9 mouse cellular contexts compared by ENCODE assay signal in genomic region chr12:109053020-109053806, GRCm38 (mm10). TPM values are rescaled to one million over a fixed set of nuclear protein-coding genes. Genes with fewer than 3 reads are reported as not detected.
DNase-seq lines count a peak whose midpoint lies in the region; ATAC-seq and TF ChIP-seq lines count a peak whose summit lies in the region.
"Had no signal": no experiment of that assay in that cellular context is flagged by ENCODE, and none has a peak within 500 bp of the region (broad histone marks: within the 10 kb centered on the region; RNA-seq: fewer than 3 reads in every experiment).

No protein-coding gene starts in this region.

- no peak for TF ChIP-seq CTCF in gastrocnemius, adult 2 months (IDR thresholded peaks at IDR 0.05)
- TF ChIP-seq CTCF in E14TG2a.4 (conservative IDR thresholded peaks at IDR 0.05; ENCODE audit: low read length) = no peak

- DNase-seq in gastrocnemius, adult 2 months = peak; percentile 17
- DNase-seq in gastrocnemius, postnatal 36 days = no peak
- DNase-seq in liver, embryonic 13.5 days = no peak
- DNase-seq in cerebellum, postnatal 36 days = no peak
- DNase-seq in thymus, postnatal 36 days = no peak
- DNase-seq in ovary, postnatal 10 days (ENCODE audit: low spot score) = no peak

- no peak overlapping the region for H3K27ac ChIP-seq in gastrocnemius, adult 2 months
- H3K27ac ChIP-seq in forebrain, embryonic 15.5 days (replicated peaks) = no peak overlapping the region
- no peak overlapping the region for H3K27ac ChIP-seq in liver, embryonic 13.5 days

- peaks cover 95% of the 10 kb centered on the region for H3K27me3 ChIP-seq in E14TG2a.4 (ENCODE audit: insufficient read depth, low read length)
- peaks cover 65% of the 10 kb centered on the region for H3K27me3 ChIP-seq in forebrain, embryonic 15.5 days
- H3K27me3 ChIP-seq in liver, embryonic 13.5 days = peaks cover 73% of the 10 kb centered on the region

- no peaks in the 10 kb centered on the region for H3K9me3 ChIP-seq in E14TG2a.4 (ENCODE audit: low read length)
- H3K9me3 ChIP-seq in forebrain, embryonic 15.5 days = no peaks in the 10 kb centered on the region
- no peaks in the 10 kb centered on the region for H3K9me3 ChIP-seq in liver, embryonic 13.5 days (replicated peaks)

- H3K9ac ChIP-seq in forebrain, embryonic 15.5 days (replicated peaks) = peak overlapping the region; percentile 44
- no peak overlapping the region for H3K9ac ChIP-seq in liver, embryonic 13.5 days

- H3K4me3 ChIP-seq in gastrocnemius, adult 2 months = peak overlapping the region; percentile 77
- H3K4me3 ChIP-seq in E14TG2a.4 (replicated peaks; ENCODE audit: low read length) = peak overlapping the region; percentile 79
- peak overlapping the region; percentile 47 for H3K4me3 ChIP-seq in forebrain, embryonic 15.5 days
- peak overlapping the region; percentile 39 for H3K4me3 ChIP-seq in liver, embryonic 13.5 days (replicated peaks)

- no peak; the same call in 1 of the 2 replicates for ATAC-seq in forebrain, embryonic 15.5 days (replicated peaks)
- no peak for ATAC-seq in liver, embryonic 13.5 days (ENCODE audit: low read depth)

- peak overlapping the region; percentile 88 for H3K4me2 ChIP-seq in forebrain, embryonic 15.5 days (replicated peaks)
- H3K4me2 ChIP-seq in liver, embryonic 13.5 days = peak overlapping the region; percentile 57

- intact Hi-C loops in gastrocnemius, adult 2 months (cut with DNase I) = no loop called here
- intact Hi-C loops in gastrocnemius, postnatal 36 days (cut with DNase I) = loop anchor here (10.0 kb wide), 1 partner anchor 148 kb away; no protein-coding TSS in a partner anchor

- H3K36me3 ChIP-seq in E14TG2a.4 (ENCODE audit: insufficient read depth, low read length) = no peaks in the 10 kb centered on the region
- H3K36me3 ChIP-seq in forebrain, embryonic 15.5 days = no peaks in the 10 kb centered on the region
- H3K36me3 ChIP-seq in liver, embryonic 13.5 days = no peaks in the 10 kb centered on the region

- WGBS in forebrain, embryonic 15.5 days = under 1% methylated on average over 78 of the region's 105 CpGs
- 2% methylated on average over 90 of the region's 105 CpGs for WGBS in liver, embryonic 13.5 days (ENCODE audit: insufficient replicate concordance)

- H3K4me1 ChIP-seq in E14TG2a.4 (replicated peaks; ENCODE audit: low read depth, low read length) = peaks cover 8% of the 10 kb centered on the region
- peaks cover 18% of the 10 kb centered on the region for H3K4me1 ChIP-seq in forebrain, embryonic 15.5 days
- no peaks in the 10 kb centered on the region for H3K4me1 ChIP-seq in liver, embryonic 13.5 days (replicated peaks)

RNA-seq across cellular contexts. Expression of gene Begain, which starts 14.8 kb away (rescaled TPM):
- under 1 TPM in 1 of 2 experiments, not detected in 1; 0.45 TPM for total RNA-seq in gastrocnemius, adult 2 months (2021)
- under 1 TPM; 0.15 to 0.20 TPM for total RNA-seq in gastrocnemius, postnatal 36 days (2021)
- 19.2 and 20.2 TPM in 2 replicates for polyA plus RNA-seq in forebrain, embryonic 15.5 days (2015; fragmentation: Nextera tagmentation; extraction: Ambion mirVana)
- polyA plus RNA-seq in liver, embryonic 13.5 days (2015; fragmentation: Nextera tagmentation; extraction: Ambion mirVana) = 0.39 and 0.74 TPM in 2 replicates
- total RNA-seq: common myeloid progenitor, adult 5-6 weeks had no signal
